Mouse (Mus musculus) frontal cortex, adult 2 months (tissue): ENCODE results near the gene Dll4. TPM values are rescaled to one million over a fixed set of nuclear protein-coding genes. Genes with fewer than 3 reads are reported as not detected.

Experiments
- DNase-seq, 2 experiments: peaks; one replicate each; pipeline ENCODE4 v3.0.0; 2022; ENCODE audit warnings: low spot score in 1 of 2; ENCODE audit errors: extremely low spot score in 1 of 2
- polyA plus RNA-seq: library from polyadenylated mRNA; depleted of rRNA; stranded (reverse); fragments of >200 nt; gene quantifications from 2 replicates; pipeline ENCODE4 v1.2.3, GENCODE M21; 2012

The Dll4 gene
- polyA plus RNA-seq, 1 experiment = 4.2 TPM

DNA sequence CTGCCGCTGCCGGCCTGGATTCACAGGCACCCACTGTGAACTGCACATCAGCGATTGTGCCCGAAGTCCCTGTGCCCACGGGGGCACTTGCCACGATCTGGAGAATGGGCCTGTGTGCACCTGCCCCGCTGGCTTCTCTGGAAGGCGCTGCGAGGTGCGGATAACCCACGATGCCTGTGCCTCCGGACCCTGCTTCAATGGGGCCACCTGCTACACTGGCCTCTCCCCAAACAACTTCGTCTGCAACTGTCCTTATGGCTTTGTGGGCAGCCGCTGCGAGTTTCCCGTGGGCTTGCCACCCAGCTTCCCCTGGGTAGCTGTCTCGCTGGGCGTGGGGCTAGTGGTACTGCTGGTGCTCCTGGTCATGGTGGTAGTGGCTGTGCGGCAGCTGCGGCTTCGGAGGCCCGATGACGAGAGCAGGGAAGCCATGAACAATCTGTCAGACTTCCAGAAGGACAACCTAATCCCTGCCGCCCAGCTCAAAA lies 6.6 kb downstream of the Dll4 start:
- no peak for DNase-seq

DNA sequence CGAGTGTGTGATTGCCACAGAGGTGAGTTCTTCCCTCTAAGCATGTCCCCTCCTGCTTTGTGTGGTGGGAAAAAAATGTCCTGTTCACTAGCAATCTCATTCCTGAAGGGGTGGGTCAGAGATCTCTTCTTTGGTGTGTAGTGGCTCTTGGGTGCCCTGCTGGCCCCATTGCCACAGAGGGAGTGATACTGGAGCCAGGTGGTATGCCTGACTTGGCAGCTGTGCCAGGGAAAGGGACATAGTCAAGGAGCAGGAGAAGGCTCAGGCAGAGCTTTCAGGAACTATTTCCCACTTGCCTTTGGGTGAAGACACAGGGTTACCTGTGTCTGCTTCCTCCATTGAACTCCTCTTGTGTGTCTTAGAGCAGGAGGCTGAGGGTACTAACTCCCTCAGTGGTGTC lies 8.6 kb downstream of the Dll4 start:
- no peak for DNase-seq

DNA sequence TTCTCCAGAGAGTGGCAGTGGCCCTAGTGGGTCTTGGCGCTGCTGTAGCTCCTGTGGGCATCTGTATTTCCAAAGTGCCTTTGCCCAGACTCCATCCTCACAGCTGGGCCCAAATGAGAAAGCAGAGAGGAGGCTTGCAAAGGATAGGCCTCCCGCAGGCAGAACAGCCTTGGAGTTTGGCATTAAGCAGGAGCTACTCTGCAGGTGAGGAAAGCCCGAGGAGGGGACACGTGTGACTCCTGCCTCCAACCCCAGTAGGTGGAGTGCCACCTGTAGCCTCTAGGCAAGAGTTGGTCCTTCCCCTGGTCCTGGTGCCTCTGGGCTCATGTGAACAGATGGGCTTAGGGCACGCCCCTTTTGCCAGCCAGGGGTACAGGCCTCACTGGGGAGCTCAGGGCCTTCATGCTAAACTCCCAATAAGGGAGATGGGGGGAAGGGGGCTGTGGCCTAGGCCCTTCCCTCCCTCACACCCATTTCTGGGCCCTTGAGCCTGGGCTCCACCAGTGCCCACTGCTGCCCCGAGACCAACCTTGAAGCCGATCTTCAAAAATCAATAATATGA lies 9.5 kb downstream of the Dll4 start:
- DNase-seq = no peak

DNA sequence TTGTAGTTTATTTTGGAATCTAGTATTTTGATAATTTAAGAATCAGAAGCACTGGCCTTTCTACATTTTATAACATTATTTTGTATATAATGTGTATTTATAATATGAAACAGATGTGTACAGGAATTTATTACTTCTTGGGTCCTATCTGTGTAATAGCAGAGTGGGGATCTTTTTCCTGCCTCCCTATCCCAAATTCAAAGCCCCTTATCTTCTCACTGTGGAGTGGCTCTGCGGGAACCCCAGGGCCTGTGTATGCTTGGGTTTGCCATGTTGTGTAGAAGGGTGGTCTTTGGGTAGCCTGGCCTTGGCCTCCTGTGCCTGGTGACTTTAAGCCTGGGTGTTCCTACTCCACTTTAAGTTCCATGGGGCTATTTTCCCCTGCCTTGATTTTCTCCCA lies 10.0 kb downstream of the Dll4 start:
- no peak for DNase-seq

DNA sequence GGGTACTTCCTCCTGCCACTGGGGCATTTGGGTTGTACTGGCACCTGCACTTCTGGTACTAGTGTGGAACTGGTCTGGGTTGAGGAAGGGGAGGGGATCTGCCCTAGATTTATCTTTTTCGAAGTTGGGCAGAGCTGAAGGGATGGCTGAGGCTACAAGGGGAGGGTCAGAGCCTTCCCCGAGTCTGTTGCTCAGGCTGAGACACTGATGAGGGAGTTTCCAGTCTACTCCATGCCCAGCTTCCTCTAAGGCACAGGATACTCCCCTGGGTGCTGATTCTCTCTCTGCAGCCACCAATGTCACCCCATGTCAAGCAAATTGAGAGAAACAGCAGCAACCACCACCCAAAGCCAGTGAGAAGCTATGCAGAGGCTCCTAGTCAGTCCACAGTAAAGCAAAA lies 10.4 kb downstream of the Dll4 start:
- DNase-seq = no peak

DNA sequence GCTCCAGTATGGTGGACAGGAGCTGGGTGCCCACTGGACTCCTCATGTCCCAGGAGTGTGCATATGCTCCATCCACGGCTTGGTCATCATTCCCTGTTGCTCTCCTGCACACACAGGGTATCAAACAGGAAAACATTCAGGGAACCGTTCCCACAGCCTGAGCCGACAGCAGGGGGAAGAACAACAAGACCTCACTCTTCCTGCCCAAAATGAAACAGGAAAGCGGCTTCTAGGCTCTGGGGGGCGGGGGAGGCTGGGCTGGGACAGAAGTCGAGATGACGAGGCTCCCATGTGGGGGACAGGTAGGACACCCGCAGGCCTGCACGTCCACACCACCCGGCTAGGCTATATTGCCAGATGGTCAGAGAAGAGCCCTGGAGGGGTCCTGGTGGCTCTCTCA lies 10.9 kb downstream of the Dll4 start:
- no peak for DNase-seq

DNA sequence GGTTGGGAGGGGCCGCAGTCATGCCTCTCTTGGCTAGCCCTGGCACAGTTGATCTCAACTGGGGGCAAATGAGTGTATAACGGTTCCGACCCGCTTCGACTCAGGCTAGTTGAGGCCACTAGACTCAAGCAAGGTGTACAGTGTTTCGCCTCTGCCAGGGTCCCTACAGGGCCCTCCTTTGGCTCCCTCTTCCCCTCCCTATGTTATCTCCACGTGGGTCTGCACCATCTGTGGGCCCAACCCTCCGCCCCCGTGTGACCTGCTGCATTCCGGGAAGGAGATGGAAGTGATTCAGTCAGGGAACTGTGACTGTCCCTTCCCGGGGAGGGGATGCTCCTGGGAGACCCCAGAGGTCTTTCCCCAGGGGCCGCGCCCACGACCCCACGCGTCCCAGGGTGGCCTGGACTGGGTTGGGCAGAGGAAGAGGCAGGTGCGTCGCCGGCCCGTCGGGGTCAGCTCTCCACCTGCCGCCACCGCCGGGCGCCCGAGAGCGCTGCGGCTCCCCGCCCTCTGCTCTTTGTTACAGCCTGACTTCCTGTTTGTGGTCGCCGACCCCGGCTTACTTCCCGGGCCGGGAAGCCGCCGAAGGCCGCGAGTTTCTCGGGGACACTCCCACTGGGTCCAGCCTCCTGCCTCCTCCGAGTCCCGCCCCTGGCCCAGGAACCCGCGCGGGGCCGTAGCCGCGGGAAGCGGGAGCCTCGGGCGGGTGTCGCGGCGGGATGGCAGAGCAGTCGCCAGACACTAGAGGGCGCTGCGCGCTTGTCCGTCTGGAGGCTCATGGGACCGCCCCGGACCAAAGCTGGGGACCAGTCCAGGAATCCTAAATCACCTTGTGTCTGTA lies 12.1 kb downstream of the Dll4 start:
- DNase-seq = peak in 1 of 2 experiments; percentile 86

GRCm38 (mm10) chr2:119344537-119345138 lies 19.1 kb downstream of the Dll4 start:
- no peak for DNase-seq

GRCm38 (mm10) chr2:119350555-119351486 lies 25.2 kb downstream of the Dll4 start, which contains the start of gene Chac1:
TSS of gene Chac1 (plus strand) at chr2:119351229.
- peak; percentile 93 to 98 for DNase-seq

GRCm38 (mm10) chr2:119353707-119354106 lies 28.1 kb downstream of the Dll4 start:
- no peak for DNase-seq

DNA sequence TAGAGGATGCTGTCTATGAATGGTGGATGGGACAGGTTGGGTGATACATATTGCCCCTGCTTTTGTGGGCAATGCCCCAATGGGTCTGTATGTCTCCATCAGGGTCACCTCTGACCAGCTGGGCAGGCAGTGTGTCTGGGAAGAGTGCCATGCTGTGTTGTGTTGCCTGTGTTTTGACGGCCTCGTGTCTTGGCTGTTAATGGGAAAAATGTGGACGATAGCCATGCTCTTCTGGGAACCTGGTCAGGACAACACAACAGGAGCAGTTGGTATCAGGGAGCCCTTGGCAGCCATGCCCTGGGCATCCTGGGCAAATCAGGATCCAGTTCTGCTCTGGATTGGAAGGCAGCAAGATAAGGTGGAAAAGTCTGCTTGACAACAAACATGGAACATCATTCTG lies 29.5 kb downstream of the Dll4 start:
- no peak for DNase-seq

GRCm38 (mm10) chr2:119355651-119356050 lies 30.1 kb downstream of the Dll4 start:
- DNase-seq = no peak

DNA sequence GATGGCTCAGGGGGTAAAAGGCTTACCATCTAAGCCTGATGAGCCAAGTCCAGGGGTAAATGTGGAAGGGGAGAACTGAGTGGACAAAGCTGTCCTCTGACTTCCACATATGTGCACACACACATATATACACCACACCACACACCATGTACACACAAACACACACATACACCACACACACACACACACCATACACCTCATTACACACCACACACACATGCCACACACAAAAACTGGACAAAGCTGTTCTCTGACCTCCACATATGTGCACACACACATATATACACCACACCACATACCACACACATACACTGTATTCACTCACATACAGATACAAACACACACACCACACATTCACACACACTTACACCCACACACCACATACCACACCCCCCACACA lies 30.7 kb downstream of the Dll4 start:
- DNase-seq = no peak

DNA sequence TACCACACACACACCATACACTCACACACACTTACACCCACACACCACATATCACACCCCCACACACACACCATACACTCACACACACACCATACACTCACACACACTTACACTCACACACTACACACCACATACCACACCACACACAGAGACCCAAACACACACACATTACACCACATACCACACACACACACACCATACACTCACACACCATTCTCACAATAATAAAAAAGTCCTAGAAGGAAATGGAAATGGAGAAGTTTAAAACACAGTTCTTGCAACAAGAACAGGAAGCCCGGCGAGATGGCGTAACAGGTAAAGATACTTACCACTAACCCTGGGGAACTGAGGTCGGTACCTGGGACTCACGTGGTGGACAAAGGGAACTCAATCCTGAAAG lies 31.2 kb downstream of the Dll4 start:
- no peak for DNase-seq

DNA sequence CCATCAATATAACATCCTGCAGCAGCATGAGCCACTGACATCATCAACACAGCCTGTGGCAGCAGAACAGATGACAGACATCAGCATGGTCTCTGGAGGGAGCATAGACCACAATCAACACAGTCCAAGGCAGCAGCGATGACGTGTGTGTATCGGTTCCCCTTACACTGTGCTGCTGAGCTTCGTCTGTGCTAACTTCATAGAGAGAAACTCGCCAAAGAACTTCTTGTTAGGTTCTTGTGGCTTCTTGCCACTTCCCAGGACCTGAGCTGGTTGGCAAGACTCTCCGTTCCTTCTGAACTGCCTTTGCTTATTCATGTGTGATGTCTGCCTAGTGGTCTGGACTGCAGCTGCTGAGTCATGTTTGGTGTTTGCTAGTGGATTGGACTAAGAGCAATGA lies 32.7 kb downstream of the Dll4 start:
- no peak for DNase-seq

DNA sequence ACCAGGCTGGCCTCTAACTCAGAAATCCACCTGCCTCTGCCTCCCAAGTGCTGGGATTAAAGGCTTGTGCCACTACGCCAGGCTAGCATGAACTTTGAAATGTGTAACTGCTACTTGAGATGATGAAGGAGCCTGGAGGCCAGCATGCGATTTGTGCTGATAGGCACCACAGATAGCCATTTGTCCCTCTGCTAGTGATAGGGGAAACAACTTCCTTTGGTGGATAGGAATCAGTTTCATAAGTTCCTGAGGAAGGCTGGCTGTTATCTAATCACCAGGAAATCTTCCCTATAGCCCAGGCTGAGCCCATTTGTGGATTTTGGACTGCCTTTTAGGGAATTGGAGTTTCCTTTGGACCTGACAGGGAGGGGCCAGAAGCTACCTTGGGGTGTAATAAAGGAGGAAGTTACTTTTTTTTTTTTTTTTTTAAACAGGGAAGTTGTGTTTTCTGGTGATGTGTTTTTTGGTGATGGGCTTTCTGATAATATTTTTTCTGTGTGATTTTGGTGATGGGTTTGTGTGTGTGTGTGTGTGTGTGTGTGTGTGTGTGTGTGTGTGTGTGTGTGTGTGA lies 34.2 kb downstream of the Dll4 start:
- DNase-seq = no peak

DNA sequence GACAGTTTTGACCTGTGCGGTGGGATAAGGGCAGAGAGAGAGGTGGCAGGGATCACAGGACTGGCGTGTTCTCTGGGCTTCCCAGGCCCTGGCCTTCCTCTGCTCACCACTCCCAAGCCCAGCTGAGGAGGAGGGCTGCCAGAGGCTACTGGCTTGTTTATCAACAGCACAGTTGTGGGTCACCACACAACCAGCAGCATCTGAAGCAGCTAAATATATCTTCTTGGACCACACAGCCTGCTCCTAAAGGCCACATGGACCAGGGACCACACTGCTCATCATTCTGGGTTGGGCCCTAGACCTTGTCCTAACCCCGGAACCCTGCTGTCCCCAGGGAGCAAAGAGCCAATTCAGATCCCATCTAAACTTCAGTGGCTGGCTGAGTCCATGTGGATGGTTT lies 39.4 kb downstream of the Dll4 start:
- DNase-seq = no peak

DNA sequence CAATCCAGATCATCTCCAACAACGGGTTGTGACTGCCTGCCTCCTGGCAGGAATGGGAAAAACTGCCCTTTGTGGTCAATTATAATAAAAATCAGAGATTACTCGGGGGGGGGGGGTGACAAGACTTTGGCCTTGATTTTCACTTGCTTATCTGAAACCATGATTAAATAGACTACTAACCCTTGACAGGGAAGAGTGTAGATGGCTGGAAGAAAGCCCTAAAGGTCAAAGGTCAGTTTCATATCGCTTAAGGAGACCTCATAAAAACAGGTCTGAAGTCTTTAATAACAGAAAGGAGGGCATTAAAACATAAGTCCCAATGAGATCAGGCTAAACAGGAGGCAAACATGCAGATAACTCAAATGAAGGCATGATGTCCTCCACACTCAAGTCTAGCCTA lies 41.8 kb downstream of the Dll4 start:
- no peak for DNase-seq

DNA sequence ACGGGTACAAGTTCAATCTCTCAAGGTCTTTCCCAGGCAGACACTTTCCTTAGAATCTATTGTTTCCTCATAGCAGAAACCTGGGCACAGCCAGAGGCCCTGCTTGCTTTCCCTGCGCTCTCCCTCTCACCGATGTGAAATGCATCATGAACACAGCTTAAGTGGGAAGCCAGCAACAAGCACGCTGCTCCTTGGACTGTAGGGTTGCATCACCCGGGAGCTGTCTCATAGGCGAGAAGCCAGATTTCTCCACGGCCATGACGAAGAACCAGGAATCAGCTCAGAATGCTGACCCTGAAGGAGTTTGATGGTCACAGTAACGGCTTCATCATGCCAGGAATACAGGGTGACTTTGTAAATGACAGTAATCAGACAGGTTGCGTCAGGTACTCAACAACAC lies 44.5 kb downstream of the Dll4 start:
- no peak for DNase-seq

DNA sequence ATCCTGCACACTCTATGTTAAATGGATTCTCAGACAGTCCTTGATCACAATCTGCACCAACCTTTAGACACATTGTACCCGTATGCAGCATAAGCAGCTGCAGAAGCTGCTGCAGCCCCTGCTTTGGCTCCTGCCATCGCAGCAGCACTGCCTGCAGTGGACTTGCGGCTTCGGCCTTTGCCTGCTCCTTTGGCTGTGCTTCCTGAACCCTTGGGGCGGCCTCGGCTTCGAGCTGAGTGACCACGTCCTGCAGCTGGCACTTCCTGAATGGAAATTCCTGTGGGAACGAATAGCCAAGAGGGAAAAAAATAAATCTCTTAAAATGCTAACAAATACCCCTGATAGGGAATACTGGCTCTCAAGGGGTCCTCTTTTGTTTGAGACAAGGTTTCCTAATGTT lies 51.7 kb downstream of the Dll4 start:
- DNase-seq = no peak
